Mouse (Mus musculus): Measurements from ENCODE around the gene Hook2. TPM values are rescaled to one million over a fixed set of nuclear protein-coding genes. Genes with fewer than 3 reads are reported as not detected.

Hook2 gene
- total and polyA plus RNA-seq, 2 experiments from 2014 or later, result 1.9 to 3.5 TPM

GRCm38 (mm10) chr8:84989810-84990209, 593 bp upstream of the Hook2 start:
- TF ChIP-seq CTCF (IDR thresholded peaks at IDR 0.05; ENCODE audit: low read depth) (peak; percentile 92), EP300 (IDR thresholded peaks at IDR 0.05; ENCODE audit: low read depth) (no peak)
- 0 out of 2 replicates have a peak, but pooled peaks cover 4% of the 10 kb centered on the region for H3K27me3 ChIP-seq (ENCODE audit: control insufficient read depth, insufficient read depth, low read length)
- peak; percentile 88 for DNase-seq (ENCODE audit: low spot score)
- peak overlapping the region; percentile 85 for H3K4me2 ChIP-seq (ENCODE audit: low read depth, low read length)
- H3K9ac ChIP-seq (replicated peaks; ENCODE audit: low read depth, low read length), result peak overlapping the region; percentile 68
- WGBS, result under 1% methylated on average over 15 of the region's 15 CpGs
- H3K9me3 ChIP-seq (replicated peaks; ENCODE audit: control insufficient read depth, low read length), result no peaks in the 10 kb centered on the region
- H3K36me3 ChIP-seq (replicated peaks; ENCODE audit: control insufficient read depth, insufficient read depth, low read length), result no peaks in the 10 kb centered on the region
- peak overlapping the region; percentile 55 for H3K4me3 ChIP-seq (ENCODE audit: low read depth, low read length)
- peak; percentile 66 for ATAC-seq (ENCODE audit: insufficient read depth, low read depth)
- peak overlapping the region; percentile 84 for H3K27ac ChIP-seq (ENCODE audit: low read depth)
- H3K4me1 ChIP-seq (ENCODE audit: control insufficient read depth, insufficient read depth), result peaks cover 23% of the 10 kb centered on the region

DNA sequence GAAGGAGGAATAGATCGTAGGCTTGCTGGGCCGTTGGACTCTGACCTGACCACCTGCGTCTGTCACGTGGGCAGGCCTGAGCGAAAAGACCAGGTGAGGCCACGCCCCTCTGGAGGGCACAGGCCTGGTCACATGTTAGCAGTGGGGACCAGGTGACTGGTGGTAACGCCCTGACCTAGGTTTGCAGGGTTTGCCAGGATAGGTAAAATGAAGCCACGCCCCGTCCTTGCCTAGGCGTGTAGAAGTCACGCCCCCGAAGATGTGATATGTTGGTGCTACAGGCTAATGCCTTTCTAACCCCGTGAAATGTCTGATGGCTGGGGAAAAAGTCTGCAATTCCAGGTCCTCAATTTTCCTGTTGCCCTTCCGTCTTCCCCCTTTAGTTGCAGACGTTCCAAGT, 433 bp downstream of the Hook2 start:
- peak; percentile 2 for ATAC-seq (ENCODE audit: insufficient read depth, low read depth)
- Histone ChIP-seq H3K4me2 (ENCODE audit: low read depth, low read length) (peak overlapping the region; percentile 85), H3K4me3 (ENCODE audit: low read depth, low read length) (peak overlapping the region; percentile 55), H3K27ac (ENCODE audit: low read depth) (0 out of 2 replicates have a peak overlapping the region, but pooled peaks have one; percentile 21), H3K9me3 (replicated peaks; ENCODE audit: control insufficient read depth, low read length) (no peaks in the 10 kb centered on the region), H3K4me1 (ENCODE audit: control insufficient read depth, insufficient read depth) (peaks cover 13% of the 10 kb centered on the region; the same call in 1 of the 2 replicates), H3K27me3 (ENCODE audit: control insufficient read depth, insufficient read depth, low read length) (0 out of 2 replicates have a peak, but pooled peaks cover 11% of the 10 kb centered on the region), H3K9ac (replicated peaks; ENCODE audit: low read depth, low read length) (peak overlapping the region; percentile 50), H3K36me3 (replicated peaks; ENCODE audit: control insufficient read depth, insufficient read depth, low read length) (no peaks in the 10 kb centered on the region)
- DNase-seq (ENCODE audit: low spot score), result no peak
- WGBS, result 1% methylated on average over 15 of the region's 15 CpGs
- TF ChIP-seq CTCF (IDR thresholded peaks at IDR 0.05; ENCODE audit: low read depth), result no peak
- TF ChIP-seq EP300 (IDR thresholded peaks at IDR 0.05; ENCODE audit: low read depth), result no peak

DNA sequence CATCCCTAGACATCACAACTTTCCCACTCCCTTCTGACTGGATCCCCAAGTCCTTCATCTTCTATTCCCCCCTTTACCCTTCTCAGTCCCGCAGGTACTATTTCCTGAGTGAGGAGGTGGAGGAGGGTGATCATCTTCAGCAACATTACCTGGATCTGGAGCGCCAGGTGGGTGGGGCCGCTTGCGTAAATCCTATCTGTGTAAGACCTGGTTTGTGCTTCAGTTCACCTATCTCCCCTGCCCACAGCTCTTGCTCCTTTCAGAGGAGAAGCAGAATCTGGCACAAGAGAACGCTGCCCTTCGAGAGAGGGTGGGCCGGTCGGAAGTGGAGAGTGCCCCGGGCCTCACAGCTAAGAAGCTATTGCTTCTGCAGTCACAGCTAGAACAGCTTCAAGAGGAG, 4.0 kb downstream of the Hook2 start:
- no peak for TF ChIP-seq CTCF (IDR thresholded peaks at IDR 0.05; ENCODE audit: low read depth)
- TF ChIP-seq EP300 (IDR thresholded peaks at IDR 0.05; ENCODE audit: low read depth), result no peak
- no peak overlapping the region for H3K9ac ChIP-seq (replicated peaks; ENCODE audit: low read depth, low read length)
- ATAC-seq (ENCODE audit: insufficient read depth, low read depth) (no peak), DNase-seq (ENCODE audit: low spot score) (no peak)
- H3K4me3 ChIP-seq (ENCODE audit: low read depth, low read length), result no peak overlapping the region
- no peaks in the 10 kb centered on the region for H3K36me3 ChIP-seq (replicated peaks; ENCODE audit: control insufficient read depth, insufficient read depth, low read length)
- H3K9me3 ChIP-seq (replicated peaks; ENCODE audit: control insufficient read depth, low read length), result no peaks in the 10 kb centered on the region
- H3K27ac ChIP-seq (ENCODE audit: low read depth), result no peak overlapping the region
- H3K27me3 ChIP-seq (ENCODE audit: control insufficient read depth, insufficient read depth, low read length), result peaks cover 16% of the 10 kb centered on the region; the same call in 1 of the 2 replicates
- H3K4me2 ChIP-seq (ENCODE audit: low read depth, low read length), result no peak overlapping the region
- 91% methylated on average over 9 of the region's 9 CpGs for WGBS
- H3K4me1 ChIP-seq (ENCODE audit: control insufficient read depth, insufficient read depth), result peaks cover 12% of the 10 kb centered on the region; the same call in 1 of the 2 replicates

GRCm38 (mm10) chr8:84995680-84996079, 5.3 kb downstream of the Hook2 start:
- Histone ChIP-seq H3K4me2 (ENCODE audit: low read depth, low read length) (no peak overlapping the region), H3K36me3 (replicated peaks; ENCODE audit: control insufficient read depth, insufficient read depth, low read length) (no peaks in the 10 kb centered on the region), H3K9ac (replicated peaks; ENCODE audit: low read depth, low read length) (no peak overlapping the region), H3K27me3 (ENCODE audit: control insufficient read depth, insufficient read depth, low read length) (peaks cover 16% of the 10 kb centered on the region; the same call in 1 of the 2 replicates), H3K27ac (ENCODE audit: low read depth) (no peak overlapping the region), H3K4me1 (ENCODE audit: control insufficient read depth, insufficient read depth) (0 out of 2 replicates have a peak, but pooled peaks cover 8% of the 10 kb centered on the region), H3K4me3 (ENCODE audit: low read depth, low read length) (no peak overlapping the region), H3K9me3 (replicated peaks; ENCODE audit: control insufficient read depth, low read length) (no peaks in the 10 kb centered on the region)
- WGBS, result 27% methylated on average over 25 of the region's 25 CpGs
- ATAC-seq (ENCODE audit: insufficient read depth, low read depth) (no peak), DNase-seq (ENCODE audit: low spot score) (no peak)
- TF ChIP-seq CTCF (IDR thresholded peaks at IDR 0.05; ENCODE audit: low read depth) (no peak), EP300 (IDR thresholded peaks at IDR 0.05; ENCODE audit: low read depth) (no peak)

DNA sequence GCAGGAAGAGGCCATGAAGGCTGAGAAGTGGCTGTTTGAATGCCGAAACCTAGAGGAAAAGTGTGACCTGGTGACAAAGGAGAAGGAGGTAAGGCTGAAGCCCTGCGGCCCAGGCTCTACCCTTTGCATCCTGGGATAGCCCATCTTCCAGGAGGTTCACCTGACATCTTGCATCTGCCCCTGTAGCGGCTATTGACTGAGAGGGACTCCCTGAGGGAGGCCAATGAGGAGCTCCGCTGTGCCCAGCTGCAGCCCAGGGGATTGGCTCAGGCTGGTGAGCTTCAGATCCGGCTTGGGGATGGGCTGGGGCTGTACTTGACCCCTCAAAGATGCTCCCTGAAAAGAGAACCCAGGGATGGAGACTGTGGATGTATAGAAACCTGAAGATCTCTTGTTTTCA, 6.6 kb downstream of the Hook2 start:
- WGBS, result 78% methylated on average over 5 of the region's 5 CpGs
- TF ChIP-seq CTCF (IDR thresholded peaks at IDR 0.05; ENCODE audit: low read depth) (no peak), EP300 (IDR thresholded peaks at IDR 0.05; ENCODE audit: low read depth) (no peak)
- no peak overlapping the region for H3K27ac ChIP-seq (ENCODE audit: low read depth)
- no peak overlapping the region for H3K4me2 ChIP-seq (ENCODE audit: low read depth, low read length)
- no peak overlapping the region for H3K9ac ChIP-seq (replicated peaks; ENCODE audit: low read depth, low read length)
- ATAC-seq (ENCODE audit: insufficient read depth, low read depth), result no peak
- H3K9me3 ChIP-seq (replicated peaks; ENCODE audit: control insufficient read depth, low read length), result no peaks in the 10 kb centered on the region
- peaks cover 16% of the 10 kb centered on the region; the same call in 1 of the 2 replicates for H3K27me3 ChIP-seq (ENCODE audit: control insufficient read depth, insufficient read depth, low read length)
- 0 out of 2 replicates have a peak, but pooled peaks cover 2% of the 10 kb centered on the region for H3K4me1 ChIP-seq (ENCODE audit: control insufficient read depth, insufficient read depth)
- H3K4me3 ChIP-seq (ENCODE audit: low read depth, low read length), result no peak overlapping the region
- H3K36me3 ChIP-seq (replicated peaks; ENCODE audit: control insufficient read depth, insufficient read depth, low read length), result no peaks in the 10 kb centered on the region
- DNase-seq (ENCODE audit: low spot score), result no peak

Measured in heart, postnatal 0 days (tissue).